ENCODE assay signal across 9 mouse cellular contexts in the genomic region with DNA sequence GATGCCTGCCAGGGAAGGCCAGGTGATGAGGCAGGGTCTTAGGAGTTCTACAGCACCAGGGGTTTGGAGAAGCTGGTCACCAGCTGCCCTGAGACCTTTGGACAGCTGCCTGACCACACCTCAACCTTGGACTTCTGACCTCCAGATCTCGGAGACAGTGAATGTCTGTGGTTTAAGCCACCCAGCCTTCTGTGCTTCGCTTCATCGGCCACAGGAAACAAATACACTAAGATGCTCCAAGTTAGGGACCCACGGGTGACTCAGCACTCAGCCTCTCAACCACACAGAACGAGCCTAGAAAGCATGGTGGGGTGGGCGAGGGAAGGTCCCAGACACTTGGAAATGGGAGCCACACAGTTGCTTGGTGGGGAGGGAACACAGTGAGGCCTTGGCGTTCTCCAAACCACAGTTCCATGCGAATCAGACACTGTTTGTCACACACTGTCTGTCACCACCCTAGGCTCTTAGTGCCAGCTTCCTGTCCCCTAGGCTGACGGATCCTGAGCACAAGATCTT.
DNase-seq lines count a peak whose midpoint lies in the region; ATAC-seq and TF ChIP-seq lines count a peak whose summit lies in the region.
"Had no signal": no experiment of that assay in that cellular context is flagged by ENCODE, and none has a peak within 500 bp of the region (broad histone marks: within the 10 kb centered on the region; RNA-seq: fewer than 3 reads in every experiment).

No protein-coding gene starts in this region.

- dilution Hi-C loops in CH12.LX (cut with MboI; ENCODE audit: extremely low pct_ligation_motif_present, extremely low pct_unique_long_range_greater_than_20kb, low sequenced_read_pairs) = no loop called here

- no peaks in the 10 kb centered on the region for H3K36me3 ChIP-seq in CH12.LX (replicated peaks in 1 of 2; ENCODE audit: control insufficient read depth in 1 of 2, insufficient read depth in 1 of 2, low read length in 1 of 2)
- H3K36me3 ChIP-seq in midbrain, embryonic 14.5 days (ENCODE audit: control insufficient read depth, insufficient read depth, low read length) = no peaks in the 10 kb centered on the region

- H3K4me1 ChIP-seq in CH12.LX (ENCODE audit: control insufficient read depth in 1 of 2, insufficient read depth in 2 of 2) = peaks cover 39 to 53% of the 10 kb centered on the region in 2 experiments
- peaks cover 23% of the 10 kb centered on the region for H3K4me1 ChIP-seq in midbrain, embryonic 14.5 days (ENCODE audit: control insufficient read depth, insufficient read depth, low read length)

- in situ Hi-C loops in CH12.LX (cut with MboI; ENCODE audit: low pct_ligation_motif_present, low pct_unique_long_range_greater_than_20kb, low sequenced_read_pairs) = no loop called here

- H3K4me3 ChIP-seq in CH12.LX (replicated peaks in 1 of 3; ENCODE audit: low read depth in 2 of 3, low read length in 2 of 3, poor library complexity in 1 of 3) = no peak overlapping the region
- H3K4me3 ChIP-seq in midbrain, embryonic 14.5 days (replicated peaks; ENCODE audit: low read depth, low read length) = no peak overlapping the region

- H3K79me2 ChIP-seq in CH12.LX (replicated peaks; ENCODE audit: control insufficient read depth, extremely low read depth, insufficient read depth, poor library complexity, severe bottlenecking) = no peaks in the 10 kb centered on the region

- H3K27ac ChIP-seq in CH12.LX (ENCODE audit: insufficient read depth, low read depth) = peak overlapping the region; percentile 76
- H3K27ac ChIP-seq in midbrain, embryonic 14.5 days (replicated peaks; ENCODE audit: low read depth, low read length) = peak overlapping the region; percentile 60

- no peak for TF ChIP-seq POLR2A in CH12.LX (IDR thresholded peaks at IDR 0.05; ENCODE audit: low read depth, low read length)

- no peak for TF ChIP-seq RAD21 in CH12.LX (IDR thresholded peaks at IDR 0.05; ENCODE audit: low read depth, low read length)

- TF ChIP-seq EP300 in CH12.LX (IDR thresholded peaks at IDR 0.05; ENCODE audit: low read length) = peak; percentile 22; the same call in 1 of the 2 replicates

- peak overlapping the region; percentile 5; the same call in 1 of the 2 replicates for H3K4me2 ChIP-seq in CH12.LX (ENCODE audit: insufficient read depth, low read depth, poor library complexity, severe bottlenecking)
- H3K4me2 ChIP-seq in midbrain, embryonic 14.5 days (ENCODE audit: low read length) = no peak overlapping the region
- H3K4me2 ChIP-seq: lung, embryonic 14.5 days had no signal

- H3K27me3 ChIP-seq in CH12.LX (replicated peaks) = no peaks in the 10 kb centered on the region
- H3K27me3 ChIP-seq in midbrain, embryonic 14.5 days (ENCODE audit: control insufficient read depth, insufficient read depth, low read length) = no peaks in the 10 kb centered on the region

- peak overlapping the region; percentile 27 for H3K9ac ChIP-seq in CH12.LX (ENCODE audit: insufficient read depth, low read depth)
- no peak overlapping the region for H3K9ac ChIP-seq in midbrain, embryonic 14.5 days (replicated peaks; ENCODE audit: low read length)

- H3K9me3 ChIP-seq in CH12.LX (replicated peaks; ENCODE audit: low read length) = peaks cover 27% of the 10 kb centered on the region
- H3K9me3 ChIP-seq in midbrain, embryonic 14.5 days (ENCODE audit: control insufficient read depth, low read length) = no peaks in the 10 kb centered on the region

- peak; percentile 66 for DNase-seq in kidney, adult 11 months
- DNase-seq in kidney, postnatal 10 days = no peak
- DNase-seq in CH12.LX (ENCODE audit: extremely low read depth) = peak; percentile 49
- no peak for DNase-seq in midbrain, embryonic 14.5 days
- no peak for DNase-seq in right cerebral cortex, postnatal 4 days
- no peak for DNase-seq in left cerebral cortex, adult 9 months (ENCODE audit: low spot score in 2 of 2)
- DNase-seq in left cerebral cortex, adult 11 months (ENCODE audit: low spot score) = no peak

- ATAC-seq in granulocyte monocyte progenitor cell, adult 5-6 weeks (replicated peaks; ENCODE audit: poor library complexity, severe bottlenecking) = peak; percentile 31
- no peak for ATAC-seq in midbrain, embryonic 14.5 days (ENCODE audit: low FRiP score, low TSS enrichment)

- no peak for TF ChIP-seq CTCF in CH12.LX (conservative IDR thresholded peaks at IDR 0.05 in 1 of 2, IDR thresholded peaks at IDR 0.05 in 1 of 2; ENCODE audit: low read depth in 2 of 2, low read length in 2 of 2)

- 80% methylated on average over 9 of the region's 9 CpGs for WGBS in midbrain, embryonic 14.5 days

TF ChIP-seq in CH12.LX, 34 proteins besides CTCF, POLR2A, EP300 and RAD21:
- TF ChIP-seq GABPA (IDR thresholded peaks at IDR 0.05; ENCODE audit: insufficient replicate concordance, low read depth, low read length) = no peak
- TF ChIP-seq ETS1 (conservative IDR thresholded peaks at IDR 0.05; ENCODE audit: low read depth, low read length) = peak; percentile 58
- TF ChIP-seq MXI1 (IDR thresholded peaks at IDR 0.05; ENCODE audit: low read depth, low read length) = no peak
- TF ChIP-seq MYC (IDR thresholded peaks at IDR 0.05; ENCODE audit: low read depth, low read length) = no peak
- TF ChIP-seq BHLHE40 (IDR thresholded peaks at IDR 0.05; ENCODE audit: low read depth, low read length) = peak; percentile 37; the same call in 1 of the 2 replicates
- TF ChIP-seq MAX (IDR thresholded peaks at IDR 0.05; ENCODE audit: low read length) = no peak
- TF ChIP-seq ELF1 (IDR thresholded peaks at IDR 0.05; ENCODE audit: low read depth, low read length) = no peak
- TF ChIP-seq ZC3H11A (IDR thresholded peaks at IDR 0.05; ENCODE audit: low read depth, low read length) = no peak
- TF ChIP-seq CHD1 (IDR thresholded peaks at IDR 0.05; ENCODE audit: low read depth, low read length) = no peak
- no peak for TF ChIP-seq ZNF384 (IDR thresholded peaks at IDR 0.05; ENCODE audit: low read depth, low read length)
- no peak for TF ChIP-seq POLR2AphosphoS2 (IDR thresholded peaks at IDR 0.05; ENCODE audit: low read depth, low read length)
- TF ChIP-seq MAFK (IDR thresholded peaks at IDR 0.05; ENCODE audit: insufficient replicate concordance, low read length) = 0 out of 2 replicates have a peak, but pooled peaks have one; percentile 38
- TF ChIP-seq TCF12 (IDR thresholded peaks at IDR 0.05; ENCODE audit: low read depth, low read length) = peak; percentile 73

Comparison
In these comparisons a context has a peak if more than half of its experiments do, and no peak if none do; other contexts are left out.
1. DNase-seq: peak in kidney, adult 11 months (single experiment) and CH12.LX (single experiment); none in kidney, postnatal 10 days (single experiment), midbrain, embryonic 14.5 days (single experiment), right cerebral cortex, postnatal 4 days (single experiment), left cerebral cortex, adult 9 months (0 of 2) and left cerebral cortex, adult 11 months (single experiment).